Mouse (Mus musculus): ENCODE results near the gene Txndc17. TPM values are rescaled to one million over a fixed set of nuclear protein-coding genes. Genes with fewer than 3 reads are reported as not detected.

Txndc17 gene
- 100 to 1,000 TPM in 1 of 2 experiments, 10 to 100 TPM in 1; 84.0 to 101 TPM for polyA plus RNA-seq (2017; shearing (Covaris generic))

GRCm38 (mm10) chr11:72207204-72207833 lies at the start of gene Txndc17, which contains the start of gene 4933427D14Rik:
Gene Txndc17 (plus strand): TSS chr11:72207547.
Gene 4933427D14Rik (minus strand): TSS chr11:72207459.

GRCm38 (mm10) chr11:72206341-72207203 lies 775 bp upstream of the Txndc17 start, which contains the start of gene Gm43951:
Gene Gm43951 (minus strand): TSS chr11:72206840.

GRCm38 (mm10) chr11:72215410-72215797 lies 8.1 kb downstream of the Txndc17 start, which contains the start of gene Med31:
Gene Med31 (minus strand): TSS chr11:72215592.

Other genes with a start within 250 kb of the Txndc17 start
- gene Aipl1, start 170.0 kb upstream of the Txndc17 start, polyA plus RNA-seq (2017; shearing (Covaris generic)): under 1 TPM; 0.45 to 0.48 TPM
- gene Pimreg, start 165.5 kb upstream of the Txndc17 start, polyA plus RNA-seq (2017; shearing (Covaris generic)): 1 to 10 TPM in 1 of 2 experiments, under 1 TPM in 1; 0.37 to 1.6 TPM
- 1 to 10 TPM in 1 of 2 experiments, under 1 TPM in 1; 0.71 to 2.9 TPM for gene Pitpnm3, start 71.8 kb upstream of the Txndc17 start, polyA plus RNA-seq (2017; shearing (Covaris generic))
- under 1 TPM; 0.47 to 0.51 TPM for gene Gm43951, start 707 bp upstream of the Txndc17 start, polyA plus RNA-seq (2017; shearing (Covaris generic))
- gene 4933427D14Rik, start 88 bp upstream of the Txndc17 start, polyA plus RNA-seq (2017; shearing (Covaris generic)): 10 to 100 TPM; 16.5 to 21.4 TPM
- 10 to 100 TPM; 18.3 to 20.7 TPM for gene Med31, start 8.0 kb downstream of the Txndc17 start, polyA plus RNA-seq (2017; shearing (Covaris generic))
- gene Slc13a5, start 59.7 kb downstream of the Txndc17 start, polyA plus RNA-seq (2017; shearing (Covaris generic)): under 1 TPM; 0.08 to 0.10 TPM
- 10 to 100 TPM; 64.3 to 80.6 TPM for gene Xaf1, start 94.1 kb downstream of the Txndc17 start, polyA plus RNA-seq (2017; shearing (Covaris generic))
- 1 to 10 TPM in 1 of 2 experiments, under 1 TPM in 1; 0.34 to 1.4 TPM for gene Fbxo39, start 106.9 kb downstream of the Txndc17 start, polyA plus RNA-seq (2017; shearing (Covaris generic))
- not detected for gene Tekt1, start 154.9 kb downstream of the Txndc17 start, polyA plus RNA-seq (2017; shearing (Covaris generic))
- 1 to 10 TPM in 1 of 2 experiments, under 1 TPM in 1; 0.07 to 1.1 TPM for gene Smtnl2, start 204.2 kb downstream of the Txndc17 start, polyA plus RNA-seq (2017; shearing (Covaris generic))
- not detected for gene Ggt6, start 228.0 kb downstream of the Txndc17 start, polyA plus RNA-seq (2017; shearing (Covaris generic))
- 100 to 1,000 TPM in 1 of 2 experiments, 10 to 100 TPM in 1; 96.4 to 113 TPM for gene Mybbp1a, start 233.8 kb downstream of the Txndc17 start, polyA plus RNA-seq (2017; shearing (Covaris generic))

All from inflammation-experienced regulatory T-cells (primary cell).